ENCODE assay signal across 22 mouse cellular contexts in genomic region chr1:144041826-144042225, GRCm38 (mm10).
"Had no signal": no experiment of that assay in that cellular context is flagged by ENCODE, and none has a peak within 500 bp of the region (broad histone marks: within the 10 kb centered on the region; RNA-seq: fewer than 3 reads in every experiment).

No protein-coding gene starts in this region.

- DNase-seq: kidney, adult 11 months; kidney, adult 8-10 months; kidney, postnatal 14 days; kidney, postnatal 4 days; liver; lung, adult 18-20 months; lung, postnatal 10 days; lung, postnatal 36 days; retina, postnatal 1 day; right cerebral cortex, postnatal 25 days; spleen, adult 18-20 months had no signal

- H3K9ac ChIP-seq: limb, embryonic 13.5 days; liver, embryonic 12.5 days; liver, embryonic 15.5 days; lung, embryonic 15.5 days; midbrain, embryonic 13.5 days; neural tube, embryonic 13.5 days had no signal

- H3K27me3 ChIP-seq: limb, embryonic 13.5 days; liver, embryonic 12.5 days; liver, embryonic 15.5 days; lung, embryonic 15.5 days; megakaryocyte, embryonic 14.5 days; midbrain, embryonic 13.5 days; neural tube, embryonic 13.5 days had no signal

- H3K9me3 ChIP-seq: limb, embryonic 10.5 days; limb, embryonic 13.5 days; liver, embryonic 12.5 days; liver, embryonic 15.5 days; lung, embryonic 15.5 days; megakaryocyte, embryonic 14.5 days; midbrain, embryonic 10.5 days; midbrain, embryonic 13.5 days; neural tube, embryonic 13.5 days had no signal

- H3K27ac ChIP-seq: limb, embryonic 10.5 days; limb, embryonic 13.5 days; liver, embryonic 12.5 days; liver, embryonic 15.5 days; lung, embryonic 15.5 days; midbrain, embryonic 10.5 days; midbrain, embryonic 13.5 days; neural tube, embryonic 13.5 days had no signal

- H3K36me3 ChIP-seq: limb, embryonic 10.5 days; limb, embryonic 13.5 days; liver, embryonic 12.5 days; liver, embryonic 15.5 days; lung, embryonic 15.5 days; midbrain, embryonic 10.5 days; midbrain, embryonic 13.5 days; neural tube, embryonic 13.5 days had no signal

- H3K4me3 ChIP-seq: limb, embryonic 10.5 days; limb, embryonic 13.5 days; liver, embryonic 12.5 days; liver, embryonic 15.5 days; lung, embryonic 15.5 days; megakaryocyte, embryonic 14.5 days; midbrain, embryonic 10.5 days; midbrain, embryonic 13.5 days; myocyte; neural tube, embryonic 13.5 days had no signal

- ATAC-seq: liver, embryonic 12.5 days; midbrain, embryonic 13.5 days; midbrain, embryonic 16.5 days had no signal

- H3K4me1 ChIP-seq: limb, embryonic 10.5 days; limb, embryonic 13.5 days; liver, embryonic 12.5 days; liver, embryonic 15.5 days; lung, embryonic 15.5 days; megakaryocyte, embryonic 14.5 days; midbrain, embryonic 10.5 days; midbrain, embryonic 13.5 days; neural tube, embryonic 13.5 days had no signal

- H3K4me2 ChIP-seq: limb, embryonic 13.5 days; liver, embryonic 12.5 days; liver, embryonic 15.5 days; lung, embryonic 15.5 days; midbrain, embryonic 13.5 days; neural tube, embryonic 13.5 days had no signal
